Mouse (Mus musculus) liver, adult 2 months (tissue): ENCODE results near the gene Rpl13a. TPM values are rescaled to one million over a fixed set of nuclear protein-coding genes. Genes with fewer than 3 reads are reported as not detected.

Source experiments
- DNase-seq: peaks from one replicate; pipeline ENCODE4 v3.0.0-alpha.2; 2011; ENCODE audit warnings: low read depth, low spot score; ENCODE audit errors: extremely low read depth
- H3K27ac ChIP-seq: fragments of 200-500 bp; replicated peaks from 2 replicates; pipeline ENCODE4 v1.5.1; 2012; ENCODE audit warnings: low read depth, mild to moderate bottlenecking, control low read depth, inconsistent platforms, low read length; ENCODE audit not compliant: insufficient read depth
- H3K27me3 ChIP-seq: fragments of 200-500 bp; 2 replicates; pipeline ENCODE4 v1.6.1; 2012; ENCODE audit warnings: mild to moderate bottlenecking, moderate library complexity, low read length, inconsistent platforms; ENCODE audit not compliant: control insufficient read depth, insufficient read depth
- H3K36me3 ChIP-seq: fragments of 200-500 bp; 2 replicates; pipeline ENCODE4 v1.6.1; 2012; ENCODE audit warnings: low read length, inconsistent platforms; ENCODE audit not compliant: control insufficient read depth, insufficient read depth
- H3K4me1 ChIP-seq: fragments of 200-500 bp; 2 replicates; pipeline ENCODE4 v1.6.1; 2011; ENCODE audit warnings: low read length; ENCODE audit not compliant: control insufficient read depth, insufficient read depth
- H3K4me3 ChIP-seq: fragments of 200-500 bp; 2 replicates; pipeline ENCODE4 v1.5.1; 2011; ENCODE audit warnings: low read depth, mild to moderate bottlenecking, control low read depth, low read length, moderate library complexity; ENCODE audit not compliant: insufficient read depth
- H3K79me2 ChIP-seq: fragments of 200-500 bp; 2 replicates; pipeline ENCODE4 v1.6.1; 2012; ENCODE audit warnings: inconsistent platforms, mild to moderate bottlenecking, low read length, moderate library complexity; ENCODE audit not compliant: control insufficient read depth, insufficient read depth
- H3K9ac ChIP-seq: fragments of 200-500 bp; 2 replicates; pipeline ENCODE4 v1.6.1; 2012; ENCODE audit warnings: low read depth, mild to moderate bottlenecking, control low read depth, inconsistent platforms, low read length
- CTCF ChIP-seq: fragments of 200-500 bp; IDR thresholded peaks from 2 replicates; pipeline ENCODE4 v1.5.1; 2011; ENCODE audit warnings: low read depth, low read length, control low read depth
- POLR2A ChIP-seq: fragments of 200-500 bp; IDR thresholded peaks from 2 replicates; pipeline ENCODE4 v1.6.1; 2011; ENCODE audit warnings: low read length, control low read depth; ENCODE audit not compliant: insufficient read depth; ENCODE audit errors: extremely low read depth
- WGBS: fragments of 180-500 bp; shearing (Covaris S2); methylation state at CpG from one replicate; pipeline ENCODE4 v1.1.7; 2018; 5-methylcytosine and 5-hydroxymethylcytosine counted together
- polyA plus RNA-seq: library from polyadenylated mRNA; depleted of rRNA; stranded (reverse); fragments of >200 nt; gene quantifications from 2 replicates; pipeline ENCODE4 v1.2.3, GENCODE M21; 2012; rRNA removed
- total RNA-seq: library from RNA; depleted of rRNA; stranded (reverse); fragments of >200 nt; gene quantifications from 2 replicates; pipeline ENCODE4 v1.2.3, GENCODE M21; 2014; rRNA removed

Rpl13a gene
- total RNA-seq (1,440 and 1,681 TPM in 2 replicates), polyA plus RNA-seq (488 and 544 TPM in 2 replicates)

GRCm38 (mm10) chr7:45128624-45129246 lies at the start of gene Rpl13a:
Rpl13a (minus strand) TSS chr7:45128761.
- peaks cover 18% of the 10 kb centered on the region; the same call in 1 of the 2 replicates for H3K36me3 ChIP-seq
- peak; percentile 94 for DNase-seq
- under 1% methylated on average over 48 of the region's 48 CpGs for WGBS
- H3K4me1 ChIP-seq: peaks cover 33% of the 10 kb centered on the region
- H3K27me3 ChIP-seq: no peaks in the 10 kb centered on the region
- peak; percentile 86 for TF ChIP-seq CTCF
- TF ChIP-seq POLR2A: peak; percentile 94
- H3K4me3 ChIP-seq: peak within 1 kb of the TSS; percentile 90
- H3K9ac ChIP-seq: peak within 1 kb of the TSS; percentile 95
- H3K27ac ChIP-seq: peak within 1 kb of the TSS; percentile 90
- peaks cover 11% of the 10 kb centered on the region; the same call in 1 of the 2 replicates for H3K79me2 ChIP-seq

GRCm38 (mm10) chr7:45176356-45176755 lies 47.8 kb upstream of the Rpl13a start:
- no peak overlapping the region for H3K27ac ChIP-seq
- H3K36me3 ChIP-seq: no peaks in the 10 kb centered on the region
- peaks cover 33% of the 10 kb centered on the region for H3K27me3 ChIP-seq
- no peak overlapping the region for H3K9ac ChIP-seq
- no peak for DNase-seq
- H3K79me2 ChIP-seq: no peaks in the 10 kb centered on the region
- WGBS: 5% methylated on average over 30 of the region's 31 CpGs
- H3K4me3 ChIP-seq: no peak overlapping the region
- no peaks in the 10 kb centered on the region for H3K4me1 ChIP-seq
- no peak for TF ChIP-seq POLR2A
- TF ChIP-seq CTCF: no peak

GRCm38 (mm10) chr7:45175929-45176328 lies 47.4 kb upstream of the Rpl13a start:
- H3K36me3 ChIP-seq: no peaks in the 10 kb centered on the region
- H3K79me2 ChIP-seq: no peaks in the 10 kb centered on the region
- no peak overlapping the region for H3K4me3 ChIP-seq
- no peaks in the 10 kb centered on the region for H3K4me1 ChIP-seq
- H3K9ac ChIP-seq: no peak overlapping the region
- peaks cover 30% of the 10 kb centered on the region for H3K27me3 ChIP-seq
- no peak for TF ChIP-seq CTCF
- TF ChIP-seq POLR2A: no peak
- 5% methylated on average over 23 of the region's 23 CpGs for WGBS
- no peak for DNase-seq
- H3K27ac ChIP-seq: no peak overlapping the region

- peaks cover 28% of the 10 kb centered on the region for H3K27me3 ChIP-seq
- H3K4me1 ChIP-seq: no peaks in the 10 kb centered on the region
- WGBS: 7% methylated on average over 13 of the region's 13 CpGs
Observed at GRCm38 (mm10) chr7:45175398-45175797, 46.8 kb upstream of the Rpl13a start.

GRCm38 (mm10) chr7:45174567-45175280 lies 46.2 kb upstream of the Rpl13a start:
- H3K4me1 ChIP-seq: no peaks in the 10 kb centered on the region
- no peak for DNase-seq
- no peak overlapping the region for H3K27ac ChIP-seq
- H3K79me2 ChIP-seq: no peaks in the 10 kb centered on the region
- WGBS: 10% methylated on average over 29 of the region's 29 CpGs
- no peaks in the 10 kb centered on the region for H3K36me3 ChIP-seq
- H3K4me3 ChIP-seq: no peak overlapping the region
- no peak for TF ChIP-seq POLR2A
- TF ChIP-seq CTCF: no peak
- H3K27me3 ChIP-seq: peaks cover 30% of the 10 kb centered on the region
- H3K9ac ChIP-seq: no peak overlapping the region

More at GRCm38 (mm10) chr7:45175398-45175797, 46.8 kb upstream of the Rpl13a start:
- DNase-seq: no peak
- no peaks in the 10 kb centered on the region for H3K36me3 ChIP-seq
- H3K4me3 ChIP-seq: no peak overlapping the region
- H3K9ac ChIP-seq: no peak overlapping the region
- no peak overlapping the region for H3K27ac ChIP-seq
- H3K79me2 ChIP-seq: no peaks in the 10 kb centered on the region
- TF ChIP-seq CTCF (no peak), POLR2A (no peak)
